Mouse (Mus musculus): ENCODE results near the gene Mepce.

The Mepce gene

GRCm38 (mm10) chr5:137741023-137741931, 46.2 kb downstream of the Mepce start, which contains the start of gene Nyap1:
Nyap1 (minus strand) TSS chr5:137741607.
- DNase-seq (ENCODE audit: low read depth, low spot score), result peak; percentile 67

- no peak for DNase-seq (ENCODE audit: low read depth, low spot score)
Measured at GRCm38 (mm10) chr5:137740506-137740905, 46.9 kb downstream of the Mepce start.

- DNase-seq (ENCODE audit: low read depth, low spot score), result no peak
Measured at GRCm38 (mm10) chr5:137739471-137739870, 48.0 kb downstream of the Mepce start.

GRCm38 (mm10) chr5:137738516-137738915, 48.9 kb downstream of the Mepce start:
- DNase-seq (ENCODE audit: low read depth, low spot score), result no peak

- DNase-seq (ENCODE audit: low read depth, low spot score), result no peak
Measured at GRCm38 (mm10) chr5:137737400-137737940, 50.0 kb downstream of the Mepce start.

GRCm38 (mm10) chr5:137734289-137735061, 53.0 kb downstream of the Mepce start:
- peak; percentile 71 for DNase-seq (ENCODE audit: low read depth, low spot score)

GRCm38 (mm10) chr5:137733638-137734288, 53.7 kb downstream of the Mepce start:
- no peak for DNase-seq (ENCODE audit: low read depth, low spot score)

All from embryo, embryonic 11.5 days (tissue).